Mouse (Mus musculus) forebrain, embryonic 13.5 days (tissue): ENCODE data around the gene Gm3020. TPM values are rescaled to one million over a fixed set of nuclear protein-coding genes. Genes with fewer than 3 reads are reported as not detected.
"Not testable (repeated sequence)": the region's sequence is repeated elsewhere in the genome, so short reads cannot be mapped to it uniquely, and the experiment has no call there.

Experiments used
- ATAC-seq: fragments of 200-750 bp; cut with Nextera tagmentation; 2 replicates; pipeline ENCODE4 v1.8.0; 2017
- H3K27ac ChIP-seq: fragments of 300-500 bp; sonication (generic); 2 replicates; pipeline ENCODE4 v1.5.1; 2015; ENCODE audit warnings: inconsistent platforms, mild to moderate bottlenecking, moderate library complexity
- H3K27me3 ChIP-seq: fragments of 300-500 bp; sonication (generic); 2 replicates; pipeline ENCODE4 v1.6.1; 2015; ENCODE audit warnings: mild to moderate bottlenecking, inconsistent platforms
- H3K36me3 ChIP-seq: fragments of 300-500 bp; sonication (generic); 2 replicates; pipeline ENCODE4 v1.6.1; 2015; ENCODE audit warnings: mild to moderate bottlenecking, inconsistent platforms; ENCODE audit not compliant: poor library complexity, severe bottlenecking
- H3K4me1 ChIP-seq: fragments of 300-500 bp; sonication (generic); 2 replicates; pipeline ENCODE4 v1.6.1; 2015; ENCODE audit warnings: inconsistent platforms
- H3K4me2 ChIP-seq: fragments of 300-500 bp; sonication (generic); 2 replicates; pipeline ENCODE4 v1.6.1; 2015; ENCODE audit warnings: inconsistent platforms, mild to moderate bottlenecking, moderate library complexity
- H3K4me3 ChIP-seq: fragments of 300-500 bp; sonication (generic); 2 replicates; pipeline ENCODE4 v1.5.1; 2015; ENCODE audit warnings: mild to moderate bottlenecking, inconsistent platforms
- H3K9ac ChIP-seq: fragments of 300-500 bp; sonication (generic); 2 replicates; pipeline ENCODE4 v1.6.1; 2015; ENCODE audit warnings: mild to moderate bottlenecking, inconsistent platforms
- H3K9me3 ChIP-seq: fragments of 300-500 bp; sonication (generic); replicated peaks from 2 replicates; pipeline ENCODE4 v1.6.1; 2016; ENCODE audit warnings: inconsistent platforms
- WGBS: fragments of 180-500 bp; shearing (Covaris S2); methylation state at CpG from one replicate; pipeline ENCODE4 v1.1.7; 2015; 5-methylcytosine and 5-hydroxymethylcytosine counted together
- polyA plus RNA-seq: library from polyadenylated mRNA; unstranded; fragments of >200 nt; fragmentation: Nextera tagmentation; extraction: Ambion mirVana; gene quantifications from 2 replicates; pipeline ENCODE4 v1.2.1, GENCODE M21; 2015

The Gm3020 gene
- 6.2 and 8.9 TPM in 2 replicates for polyA plus RNA-seq

GRCm38 (mm10) chr14:3651730-3652129 lies at the start of gene Gm3020:
TSS of gene Gm3020 (plus strand) at chr14:3652030.
- H3K4me1 ChIP-seq, H3K4me2 ChIP-seq, H3K36me3 ChIP-seq, H3K9me3 ChIP-seq, H3K27me3 ChIP-seq, H3K9ac ChIP-seq, H3K27ac ChIP-seq, ATAC-seq, H3K4me3 ChIP-seq: not testable (repeated sequence)
- no CpG with 5 or more reads among the region's 32 CpGs for WGBS

GRCm38 (mm10) chr14:3634212-3634611 lies 17.6 kb upstream of the Gm3020 start, which contains the start of gene Gm3012:
TSS of gene Gm3012 (plus strand) at chr14:3634512.
- not testable (repeated sequence) for ATAC-seq, H3K27me3 ChIP-seq, H3K4me1 ChIP-seq, H3K27ac ChIP-seq, H3K4me2 ChIP-seq, H3K9me3 ChIP-seq, H3K4me3 ChIP-seq, H3K36me3 ChIP-seq, H3K9ac ChIP-seq
- no CpG with 5 or more reads among the region's 2 CpGs for WGBS

- H3K9ac ChIP-seq, H3K4me1 ChIP-seq, H3K27ac ChIP-seq, H3K27me3 ChIP-seq, H3K4me3 ChIP-seq, H3K9me3 ChIP-seq, H3K4me2 ChIP-seq, H3K36me3 ChIP-seq, ATAC-seq: not testable (repeated sequence)
- no CpG with 5 or more reads among the region's 3 CpGs for WGBS
Observed at GRCm38 (mm10) chr14:3688483-3688882, 36.7 kb downstream of the Gm3020 start, which contains the start of gene Gm3043. TSS of gene Gm3043 (plus strand) at chr14:3688783.

Other genes starting within 250 kb of the Gm3020 start
- 6.2 and 8.9 TPM in 2 replicates for gene Gm10409, start 239.4 kb upstream of the Gm3020 start, polyA plus RNA-seq
- gene Gm3005, start 223.9 kb upstream of the Gm3020 start, polyA plus RNA-seq: 4.3 and 4.7 TPM in 2 replicates
- not detected in 2 replicates for gene Gm10408, start 202.7 kb upstream of the Gm3020 start, polyA plus RNA-seq
- not detected in 2 replicates for gene Gm3012, start 17.5 kb upstream of the Gm3020 start, polyA plus RNA-seq
- gene Gm3043, start 36.8 kb downstream of the Gm3020 start, polyA plus RNA-seq: not detected in 2 replicates
- 1.6 and 1.9 TPM in 2 replicates for gene Gm3002, start 158.0 kb downstream of the Gm3020 start, polyA plus RNA-seq
- 0.18 TPM in 1 of 2 replicates, not detected in the other for gene Gm3033, start 194.2 kb downstream of the Gm3020 start, polyA plus RNA-seq
- not detected in 2 replicates for gene Gm2916, start 232.1 kb downstream of the Gm3020 start, polyA plus RNA-seq